Mouse (Mus musculus) hematopoietic stem cell, adult 5-6 weeks (primary cell): ENCODE measurements at regions not wholly inside any gene's neighbourhood (a gene's known extent, or its start where the extent isn't known, plus 50 kb on each side); places are given as distances from the start of the nearest gene placed in this dataset.
A peak's percentile ranks its signal among the peaks of the same experiment; 100 is the strongest.
"Not testable (repeated sequence)": the region's sequence is repeated elsewhere in the genome, so short reads cannot be mapped to it uniquely, and the experiment has no call there.

Experiments used
- ATAC-seq, 2 experiments: fragments of 125-278 bp in 1 of 2; replicated peaks in 1 of 2; 2 replicates each; pipeline ENCODE4 v1.8.0; 2016 to 2017; ENCODE audit warnings: inconsistent platforms in 2 of 2, mild to moderate bottlenecking in 2 of 2, moderate number of reproducible peaks in 2 of 2, low read depth in 1 of 2, moderate TSS enrichment in 1 of 2; ENCODE audit not compliant: low FRiP score in 2 of 2, poor library complexity in 2 of 2, severe bottlenecking in 2 of 2, insufficient read depth in 1 of 2, low TSS enrichment in 1 of 2

DNA sequence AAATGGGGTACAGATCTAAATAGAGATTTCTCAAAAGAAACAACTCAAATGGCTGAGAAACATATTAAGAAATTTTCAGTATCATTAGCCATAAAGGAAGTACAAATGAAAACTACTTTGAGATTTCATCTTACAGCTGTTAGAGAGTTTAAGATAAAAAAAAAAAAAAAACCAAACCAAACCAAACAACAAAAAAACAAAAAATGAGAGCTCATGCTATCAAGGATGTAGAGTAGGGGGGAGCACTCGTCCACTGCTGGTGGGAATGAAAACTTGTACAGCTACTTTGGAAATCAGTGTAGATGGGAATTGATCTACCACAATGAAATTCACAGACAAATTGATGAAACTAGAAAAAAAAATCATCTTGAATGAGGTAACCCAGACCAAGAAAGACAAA lies 201.9 kb upstream of the Sesn3 start:
- ATAC-seq: no peak

DNA sequence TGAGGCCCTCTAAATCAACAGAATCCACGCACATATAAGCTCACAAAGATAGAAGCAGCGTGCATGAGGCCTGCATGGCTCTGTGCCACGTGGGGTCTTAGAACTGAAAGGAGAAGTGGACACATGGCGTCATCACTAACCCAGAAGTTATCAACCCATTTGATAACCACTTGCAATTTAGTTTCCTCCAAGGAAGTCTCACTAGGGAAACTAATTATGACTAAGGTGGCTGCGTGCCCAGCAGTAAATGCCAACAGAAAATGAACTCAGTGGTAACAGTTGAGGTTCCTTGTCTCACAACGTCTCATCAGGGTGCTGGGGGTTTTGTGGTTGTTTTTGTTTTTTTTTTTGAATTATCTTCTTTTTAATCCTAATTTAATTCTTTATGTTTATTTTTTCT lies 200.6 kb upstream of the Sesn3 start:
- peak; percentile 92 to 96 for ATAC-seq

DNA sequence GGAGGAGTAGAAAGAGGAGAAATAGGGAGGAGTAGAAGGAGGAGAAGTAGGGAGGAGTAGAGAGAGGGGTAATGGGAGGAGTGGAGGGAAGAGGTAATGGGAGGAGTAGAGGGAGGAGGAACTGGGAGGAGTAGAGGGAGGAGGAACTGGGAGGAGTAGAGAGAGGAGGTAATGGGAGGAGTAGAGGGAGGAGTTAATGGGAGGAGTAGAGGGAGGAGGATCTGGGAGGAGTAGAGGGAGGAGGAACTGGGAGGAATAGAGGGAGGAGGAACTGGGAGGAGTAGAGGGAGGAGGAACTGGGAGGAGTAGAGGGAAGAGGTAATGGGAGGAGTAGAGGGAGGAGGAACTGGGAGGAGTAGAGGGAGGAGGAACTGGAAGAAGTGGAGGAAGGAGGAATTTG lies 200.0 kb upstream of the Sesn3 start:
- not testable (repeated sequence) for ATAC-seq

- peak in 1 of 2 experiments; percentile 24; a peak in 1 of 4 replicates for ATAC-seq
Measured at GRCm38 (mm10) chr9:14075452-14075851, 199.4 kb upstream of the Sesn3 start.

DNA sequence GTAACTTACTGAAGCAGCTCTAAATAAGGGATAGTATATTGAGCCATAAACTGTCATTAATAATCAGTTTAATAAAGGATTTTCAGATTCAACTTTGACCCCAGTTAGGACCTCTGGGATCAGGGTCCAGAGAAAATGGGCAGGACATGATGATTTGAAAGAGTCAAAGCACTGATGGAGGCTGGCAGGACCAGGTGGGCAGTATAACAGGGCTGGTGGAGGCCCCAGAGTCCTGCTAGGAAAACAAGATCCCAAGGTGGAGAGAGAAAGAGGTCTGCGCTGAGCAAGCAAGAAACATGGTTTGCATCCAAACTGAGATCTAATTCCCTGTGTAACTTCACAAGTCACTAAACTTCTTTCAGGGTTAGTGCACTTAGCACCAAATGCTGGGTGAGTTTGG lies 199.0 kb upstream of the Sesn3 start:
- no peak for ATAC-seq

DNA sequence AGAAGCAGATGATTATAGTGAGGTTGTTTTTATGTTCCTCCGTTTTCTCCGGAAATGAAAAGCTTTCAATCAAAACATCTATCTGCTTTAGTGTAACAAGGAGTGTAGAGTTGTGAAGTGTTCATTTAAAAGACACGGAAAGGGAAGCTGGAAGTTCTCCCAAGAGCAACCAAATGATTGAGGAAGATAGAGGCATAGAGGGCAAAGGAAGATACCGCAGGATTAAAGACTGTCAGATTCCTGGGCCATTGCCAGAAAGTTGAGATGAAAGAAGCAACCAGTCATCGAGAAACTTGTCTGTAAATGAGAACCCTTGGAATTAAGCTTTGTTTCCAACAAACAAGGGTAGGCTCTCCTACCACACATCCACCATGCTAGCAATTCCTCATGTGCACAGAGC lies 198.1 kb upstream of the Sesn3 start:
- no peak for ATAC-seq

DNA sequence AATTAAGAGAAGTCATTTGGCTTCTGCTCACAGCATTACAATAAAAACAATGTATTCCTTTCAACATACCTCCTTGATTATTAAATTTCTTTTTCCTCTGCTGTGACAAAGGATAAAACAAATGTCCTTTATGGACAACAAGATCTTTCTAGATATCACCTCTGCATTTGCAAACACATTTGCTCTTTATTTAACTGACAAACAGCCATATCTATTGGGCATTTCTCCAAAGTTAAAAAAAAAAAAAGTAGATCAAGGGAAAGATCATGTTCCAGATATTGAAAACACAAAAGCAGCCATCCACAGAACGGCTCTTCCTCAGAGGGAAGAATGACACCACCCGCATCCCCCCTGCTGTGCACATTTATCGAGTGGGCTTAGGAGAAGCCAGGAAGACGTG lies 193.7 kb upstream of the Sesn3 start:
- no peak for ATAC-seq

DNA sequence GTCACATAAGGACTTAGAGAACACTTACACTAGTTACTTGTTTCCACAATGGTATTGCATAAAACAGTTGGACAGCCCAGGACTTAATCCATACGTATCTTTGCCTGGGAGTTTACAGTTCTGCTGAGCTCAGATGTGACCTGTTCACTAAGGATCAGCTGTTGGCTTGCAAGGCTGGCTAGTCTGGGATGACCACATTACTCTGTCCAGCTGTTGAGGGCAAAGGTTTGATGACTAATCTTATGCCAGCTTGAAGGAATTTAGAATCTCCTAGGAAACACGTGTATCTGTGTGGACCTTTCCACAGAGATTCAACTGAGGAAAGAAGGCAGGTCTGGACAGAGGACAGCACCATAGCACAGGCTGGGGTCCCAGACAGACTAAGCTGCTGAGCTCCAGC lies 188.7 kb upstream of the Sesn3 start:
- ATAC-seq: no peak

GRCm38 (mm10) chr9:14086611-14087010 lies 188.3 kb upstream of the Sesn3 start:
- no peak for ATAC-seq

- ATAC-seq: peak; percentile 25 to 44; a peak in 3 of 4 replicates
Measured at GRCm38 (mm10) chr9:14087874-14088273, 187.0 kb upstream of the Sesn3 start.

DNA sequence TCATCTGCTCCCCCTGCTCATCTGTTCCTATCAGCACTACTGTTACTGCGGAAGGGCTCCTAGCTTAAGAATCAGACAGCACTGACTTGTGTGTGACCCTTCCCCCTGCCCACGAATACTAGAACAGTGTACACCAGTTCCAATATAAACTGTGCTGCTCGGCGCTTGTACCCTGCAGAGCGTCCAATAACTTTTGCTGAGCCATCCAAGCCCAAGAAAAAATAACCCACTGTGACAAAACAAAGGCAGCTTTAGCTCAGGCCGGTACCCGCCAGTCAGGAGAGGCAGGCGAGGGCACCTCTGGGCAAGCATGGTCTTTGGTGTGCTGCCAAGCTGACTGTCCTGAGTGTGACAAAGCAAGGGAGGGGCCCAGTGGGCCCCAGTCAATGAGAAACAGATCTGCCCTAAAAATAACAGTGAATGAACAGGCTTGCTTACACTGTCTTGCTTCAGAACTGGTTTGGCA lies 185.0 kb upstream of the Sesn3 start:
- ATAC-seq: no peak

DNA sequence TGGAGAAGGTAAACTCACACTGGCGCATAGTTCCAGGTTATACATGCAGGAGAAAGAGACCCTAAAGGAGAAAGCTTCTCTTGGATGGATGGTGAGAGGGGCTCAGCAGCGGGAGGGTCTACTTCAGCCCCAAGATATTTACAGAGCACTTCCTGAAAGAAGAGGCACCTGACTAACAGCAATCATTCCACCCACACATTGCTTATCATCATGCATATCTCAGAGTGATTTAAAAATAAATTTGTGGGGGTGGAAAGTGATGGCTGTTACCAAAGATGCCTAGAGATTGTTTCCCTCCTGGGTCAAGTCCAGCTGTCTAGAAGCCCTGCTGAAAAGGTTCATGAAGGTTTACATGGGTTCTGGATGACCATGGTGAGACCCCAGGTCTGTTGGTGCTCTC lies 184.4 kb upstream of the Sesn3 start:
- no peak for ATAC-seq

DNA sequence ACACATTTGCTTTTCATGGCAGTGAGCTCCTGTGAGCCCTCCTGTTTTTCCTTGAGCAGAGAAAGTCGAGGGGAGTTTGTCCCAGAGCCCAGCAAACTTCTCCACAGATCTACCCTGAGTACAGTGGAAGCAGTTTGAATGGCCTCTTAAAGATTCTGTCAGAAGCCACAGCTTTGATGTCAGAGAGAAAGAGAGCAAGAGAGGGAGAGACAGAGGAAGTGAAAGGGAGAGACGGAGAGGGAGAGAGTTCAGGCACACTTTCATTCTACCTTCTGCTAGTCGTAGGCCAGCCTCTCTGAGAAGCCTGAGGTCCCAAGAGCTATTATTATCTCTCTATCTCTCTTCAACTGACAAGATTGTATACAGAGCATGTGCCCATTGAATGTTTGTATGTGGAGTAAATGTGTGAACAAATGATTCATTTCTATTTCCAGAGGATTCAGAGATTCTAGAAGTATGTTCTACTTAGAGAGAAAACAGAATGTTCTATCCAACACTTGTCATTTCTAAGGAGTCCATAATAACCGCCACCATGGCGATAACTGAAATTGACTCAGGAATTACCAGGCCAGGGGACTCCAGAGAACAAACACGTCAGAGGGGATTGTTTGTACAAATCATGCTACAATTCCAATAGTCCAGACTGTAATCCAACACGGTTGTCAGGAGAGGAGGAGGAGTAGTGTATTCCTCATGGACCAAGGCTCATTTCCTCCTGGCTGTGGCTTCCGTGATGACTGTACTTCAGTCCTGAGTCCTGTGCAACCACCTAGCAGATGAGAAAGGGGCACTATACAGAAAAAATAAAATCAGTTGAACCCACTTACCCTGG lies 183.6 kb upstream of the Sesn3 start:
- ATAC-seq: no peak

GRCm38 (mm10) chr9:14092996-14093442 lies 181.8 kb upstream of the Sesn3 start:
- ATAC-seq: peak; percentile 96 to 98

GRCm38 (mm10) chr9:14103538-14103937 lies 171.3 kb upstream of the Sesn3 start:
- ATAC-seq: no peak

GRCm38 (mm10) chr9:14104921-14105320 lies 169.9 kb upstream of the Sesn3 start:
- ATAC-seq: no peak

DNA sequence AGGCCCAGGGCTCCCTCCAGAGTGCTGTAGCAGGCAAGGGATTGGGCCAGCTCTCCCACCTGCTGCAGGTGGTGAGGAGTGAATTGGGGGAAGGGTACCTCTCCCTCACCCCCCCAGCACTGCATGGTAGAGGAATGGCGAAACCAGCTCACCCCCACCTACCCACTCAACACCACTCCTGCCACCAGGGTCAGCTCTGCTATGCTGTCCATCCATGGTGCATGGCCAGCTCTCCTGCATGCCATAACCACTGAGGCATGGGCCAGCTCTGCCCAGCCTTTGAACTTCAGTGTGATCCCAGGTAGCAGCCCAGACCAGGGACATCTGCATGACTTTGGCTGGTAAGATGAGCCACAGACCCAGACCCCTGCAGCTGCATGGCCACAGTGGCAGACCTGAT lies 168.5 kb upstream of the Sesn3 start:
- ATAC-seq: no peak

DNA sequence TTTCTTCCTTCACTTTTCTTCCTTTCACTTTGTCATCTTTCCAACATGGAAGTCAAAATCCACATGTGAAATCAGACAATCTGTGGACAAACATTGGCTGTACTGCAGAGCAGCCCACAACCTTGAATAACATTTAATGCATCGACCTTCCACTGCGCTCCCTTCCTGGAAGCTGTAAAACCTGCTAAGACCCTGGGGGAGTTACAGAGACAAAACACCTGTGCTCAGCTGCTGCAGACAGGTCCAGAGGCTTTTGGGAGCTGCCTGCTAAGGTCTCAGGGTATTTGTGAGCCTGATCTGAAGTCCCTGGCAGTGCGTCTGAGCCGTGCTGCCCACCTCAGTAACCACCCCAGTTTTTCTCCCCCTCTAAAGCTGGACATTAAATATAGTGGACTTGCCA lies 166.1 kb upstream of the Sesn3 start:
- no peak for ATAC-seq

- ATAC-seq: no peak
Measured at GRCm38 (mm10) chr9:14109492-14109891, 165.4 kb upstream of the Sesn3 start.
